Mouse (Mus musculus): ENCODE measurements around the gene Tacc2. TPM values are rescaled to one million over a fixed set of nuclear protein-coding genes. Genes with fewer than 3 reads are reported as not detected.

The Tacc2 gene
- polyA plus RNA-seq, 1 experiment from 2014 or later = 63.4 TPM

GRCm38 (mm10) chr7:130800681-130801080 is 223.4 kb downstream of the Tacc2 start:
- no peak for ATAC-seq (ENCODE audit: low read depth)

GRCm38 (mm10) chr7:130801811-130802210 is 224.6 kb downstream of the Tacc2 start:
- no peak overlapping the region for H3K4me3 ChIP-seq (ENCODE audit: low read depth, low read length)
- no peaks in the 10 kb centered on the region for H3K4me1 ChIP-seq (ENCODE audit: control insufficient read depth, insufficient read depth, low read length)
- H3K9ac ChIP-seq (replicated peaks; ENCODE audit: low read depth, low read length) = no peak overlapping the region
- 97% methylated on average over 4 of the region's 4 CpGs for WGBS
- ATAC-seq (ENCODE audit: low read depth) = no peak
- H3K27ac ChIP-seq (ENCODE audit: low read depth, low read length) = no peak overlapping the region
- no peaks in the 10 kb centered on the region for H3K9me3 ChIP-seq (ENCODE audit: control insufficient read depth, low read length)
- H3K27me3 ChIP-seq (ENCODE audit: control insufficient read depth, insufficient read depth, low read length) = no peaks in the 10 kb centered on the region
- no peak overlapping the region for H3K4me2 ChIP-seq (ENCODE audit: low read depth, low read length)
- H3K36me3 ChIP-seq (ENCODE audit: control insufficient read depth, insufficient read depth, low read length) = no peaks in the 10 kb centered on the region

More at GRCm38 (mm10) chr7:130800681-130801080, 223.4 kb downstream of the Tacc2 start:
- Histone ChIP-seq H3K36me3 (ENCODE audit: control insufficient read depth, insufficient read depth, low read length) (no peaks in the 10 kb centered on the region), H3K9ac (replicated peaks; ENCODE audit: low read depth, low read length) (no peak overlapping the region), H3K9me3 (ENCODE audit: control insufficient read depth, low read length) (no peaks in the 10 kb centered on the region), H3K27ac (ENCODE audit: low read depth, low read length) (no peak overlapping the region), H3K4me1 (ENCODE audit: control insufficient read depth, insufficient read depth, low read length) (no peaks in the 10 kb centered on the region), H3K27me3 (ENCODE audit: control insufficient read depth, insufficient read depth, low read length) (no peaks in the 10 kb centered on the region), H3K4me2 (ENCODE audit: low read depth, low read length) (no peak overlapping the region), H3K4me3 (ENCODE audit: low read depth, low read length) (no peak overlapping the region)
- WGBS = 82% methylated on average over 4 of the region's 4 CpGs

- ATAC-seq (ENCODE audit: low read depth) = no peak
- Histone ChIP-seq H3K36me3 (ENCODE audit: control insufficient read depth, insufficient read depth, low read length) (no peaks in the 10 kb centered on the region), H3K4me2 (ENCODE audit: low read depth, low read length) (no peak overlapping the region), H3K27me3 (ENCODE audit: control insufficient read depth, insufficient read depth, low read length) (no peaks in the 10 kb centered on the region), H3K4me3 (ENCODE audit: low read depth, low read length) (no peak overlapping the region), H3K9me3 (ENCODE audit: control insufficient read depth, low read length) (no peaks in the 10 kb centered on the region), H3K27ac (ENCODE audit: low read depth, low read length) (no peak overlapping the region), H3K9ac (replicated peaks; ENCODE audit: low read depth, low read length) (no peak overlapping the region), H3K4me1 (ENCODE audit: control insufficient read depth, insufficient read depth, low read length) (no peaks in the 10 kb centered on the region)
- 86% methylated on average over 8 of the region's 8 CpGs for WGBS
Measured at GRCm38 (mm10) chr7:130803251-130803825, 226.1 kb downstream of the Tacc2 start.

GRCm38 (mm10) chr7:130804991-130805390 is 227.8 kb downstream of the Tacc2 start:
- no peak for ATAC-seq (ENCODE audit: low read depth)
- no peaks in the 10 kb centered on the region for H3K27me3 ChIP-seq (ENCODE audit: control insufficient read depth, insufficient read depth, low read length)
- H3K27ac ChIP-seq (ENCODE audit: low read depth, low read length) = no peak overlapping the region
- no peak overlapping the region for H3K4me2 ChIP-seq (ENCODE audit: low read depth, low read length)
- H3K4me1 ChIP-seq (ENCODE audit: control insufficient read depth, insufficient read depth, low read length) = no peaks in the 10 kb centered on the region
- H3K36me3 ChIP-seq (ENCODE audit: control insufficient read depth, insufficient read depth, low read length) = no peaks in the 10 kb centered on the region
- H3K9me3 ChIP-seq (ENCODE audit: control insufficient read depth, low read length) = no peaks in the 10 kb centered on the region
- WGBS = 84% methylated on average over 5 of the region's 5 CpGs
- H3K4me3 ChIP-seq (ENCODE audit: low read depth, low read length) = no peak overlapping the region
- H3K9ac ChIP-seq (replicated peaks; ENCODE audit: low read depth, low read length) = no peak overlapping the region

GRCm38 (mm10) chr7:130807749-130808148 is 230.5 kb downstream of the Tacc2 start:
- Histone ChIP-seq H3K9ac (replicated peaks; ENCODE audit: low read depth, low read length) (no peak overlapping the region), H3K9me3 (ENCODE audit: control insufficient read depth, low read length) (no peaks in the 10 kb centered on the region), H3K36me3 (ENCODE audit: control insufficient read depth, insufficient read depth, low read length) (no peaks in the 10 kb centered on the region), H3K4me1 (ENCODE audit: control insufficient read depth, insufficient read depth, low read length) (no peaks in the 10 kb centered on the region), H3K27me3 (ENCODE audit: control insufficient read depth, insufficient read depth, low read length) (no peaks in the 10 kb centered on the region), H3K4me3 (ENCODE audit: low read depth, low read length) (no peak overlapping the region), H3K4me2 (ENCODE audit: low read depth, low read length) (no peak overlapping the region), H3K27ac (ENCODE audit: low read depth, low read length) (no peak overlapping the region)
- no peak for ATAC-seq (ENCODE audit: low read depth)
- WGBS = 72% methylated on average over 8 of the region's 8 CpGs

- Histone ChIP-seq H3K9me3 (ENCODE audit: control insufficient read depth, low read length) (no peaks in the 10 kb centered on the region), H3K4me2 (ENCODE audit: low read depth, low read length) (no peak overlapping the region), H3K36me3 (ENCODE audit: control insufficient read depth, insufficient read depth, low read length) (no peaks in the 10 kb centered on the region), H3K27ac (ENCODE audit: low read depth, low read length) (no peak overlapping the region), H3K4me1 (ENCODE audit: control insufficient read depth, insufficient read depth, low read length) (no peaks in the 10 kb centered on the region), H3K27me3 (ENCODE audit: control insufficient read depth, insufficient read depth, low read length) (no peaks in the 10 kb centered on the region), H3K4me3 (ENCODE audit: low read depth, low read length) (no peak overlapping the region), H3K9ac (replicated peaks; ENCODE audit: low read depth, low read length) (no peak overlapping the region)
- no peak for ATAC-seq (ENCODE audit: low read depth)
- 71% methylated on average over 6 of the region's 6 CpGs for WGBS
Measured at GRCm38 (mm10) chr7:130808694-130809093, 231.5 kb downstream of the Tacc2 start.

GRCm38 (mm10) chr7:130810238-130810637 is 233.0 kb downstream of the Tacc2 start:
- no peak overlapping the region for H3K4me2 ChIP-seq (ENCODE audit: low read depth, low read length)
- no peak for ATAC-seq (ENCODE audit: low read depth)
- 83% methylated on average over 4 of the region's 4 CpGs for WGBS
- no peak overlapping the region for H3K4me3 ChIP-seq (ENCODE audit: low read depth, low read length)
- H3K9ac ChIP-seq (replicated peaks; ENCODE audit: low read depth, low read length) = no peak overlapping the region
- no peak overlapping the region for H3K27ac ChIP-seq (ENCODE audit: low read depth, low read length)
- no peaks in the 10 kb centered on the region for H3K9me3 ChIP-seq (ENCODE audit: control insufficient read depth, low read length)
- no peaks in the 10 kb centered on the region for H3K36me3 ChIP-seq (ENCODE audit: control insufficient read depth, insufficient read depth, low read length)
- H3K27me3 ChIP-seq (ENCODE audit: control insufficient read depth, insufficient read depth, low read length) = no peaks in the 10 kb centered on the region
- no peaks in the 10 kb centered on the region for H3K4me1 ChIP-seq (ENCODE audit: control insufficient read depth, insufficient read depth, low read length)

GRCm38 (mm10) chr7:130812407-130812806 is 235.2 kb downstream of the Tacc2 start:
- Histone ChIP-seq H3K4me2 (ENCODE audit: low read depth, low read length) (no peak overlapping the region), H3K4me1 (ENCODE audit: control insufficient read depth, insufficient read depth, low read length) (no peaks in the 10 kb centered on the region), H3K36me3 (ENCODE audit: control insufficient read depth, insufficient read depth, low read length) (no peaks in the 10 kb centered on the region), H3K4me3 (ENCODE audit: low read depth, low read length) (no peak overlapping the region), H3K9me3 (ENCODE audit: control insufficient read depth, low read length) (no peaks in the 10 kb centered on the region), H3K27me3 (ENCODE audit: control insufficient read depth, insufficient read depth, low read length) (no peaks in the 10 kb centered on the region), H3K27ac (ENCODE audit: low read depth, low read length) (no peak overlapping the region), H3K9ac (replicated peaks; ENCODE audit: low read depth, low read length) (no peak overlapping the region)
- whole genome bisulfite sequencing = 48% methylated on average over 16 of the region's 16 CpGs
- no peak for ATAC-seq (ENCODE audit: low read depth)

All from neural tube, embryonic 14.5 days (tissue).